Mouse (Mus musculus) layer of hippocampus, adult 18-20 months (tissue): ENCODE results near the gene Wdr82. TPM values are rescaled to one million over a fixed set of nuclear protein-coding genes. Genes with fewer than 3 reads are reported as not detected.

Source experiments
- DNase-seq, 2 experiments: peaks; one replicate each; pipeline ENCODE4 v3.0.0; 2022; ENCODE audit warnings: low spot score in 2 of 2
- total RNA-seq, 2 experiments: library from RNA; stranded (reverse); gene quantifications; 2 replicates each; pipeline ENCODE4 v1.2.3; 2021

Gene Wdr82
- total RNA-seq, 2 experiments from 2014 or later = 130 to 137 TPM

DNA sequence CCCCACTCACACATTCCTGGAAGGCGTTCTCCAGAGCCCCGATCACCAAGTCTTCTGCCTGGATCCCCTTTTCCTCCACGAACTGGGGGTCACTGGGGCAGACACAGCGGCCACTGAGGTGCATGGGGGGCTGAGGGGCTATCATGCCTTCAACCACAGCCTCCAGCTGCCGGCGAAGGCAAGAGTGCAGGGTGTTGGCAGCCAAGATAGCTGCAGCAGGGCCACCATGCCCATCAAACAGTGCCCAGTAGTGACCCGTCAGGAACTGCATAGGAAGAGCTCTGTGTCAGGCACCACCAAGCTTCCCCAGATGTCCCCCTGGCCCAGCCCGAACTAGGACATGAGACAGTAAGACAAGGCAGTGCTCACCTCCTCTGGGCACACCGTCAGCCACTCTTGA lies 27.0 kb downstream of the Wdr82 start:
- no peak for DNase-seq

DNA sequence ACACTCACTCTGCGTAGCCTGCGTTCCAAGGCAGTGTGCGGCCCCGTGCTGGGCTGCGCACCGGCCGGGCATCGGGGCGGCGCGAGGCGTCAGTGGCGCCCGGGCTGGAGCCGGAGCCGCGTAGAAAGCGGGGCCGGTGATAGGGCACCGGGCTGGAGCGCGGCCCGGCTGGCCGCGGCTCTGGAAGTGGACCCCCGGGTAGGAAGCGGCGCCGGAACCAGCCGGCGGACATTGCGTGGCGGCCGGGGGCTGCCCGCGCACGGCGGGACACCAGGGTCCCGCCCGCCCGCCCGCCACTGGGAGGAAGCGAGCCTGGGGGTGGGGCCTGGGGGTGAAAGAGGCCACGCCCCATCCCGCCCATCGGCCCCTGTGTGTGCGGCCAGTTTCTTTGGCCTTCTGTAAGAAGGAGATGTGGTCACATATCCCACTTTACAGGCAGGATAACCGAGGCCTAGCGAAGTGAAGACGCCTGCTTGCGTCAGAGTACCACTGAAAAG lies 28.3 kb downstream of the Wdr82 start:
- no peak for DNase-seq

DNA sequence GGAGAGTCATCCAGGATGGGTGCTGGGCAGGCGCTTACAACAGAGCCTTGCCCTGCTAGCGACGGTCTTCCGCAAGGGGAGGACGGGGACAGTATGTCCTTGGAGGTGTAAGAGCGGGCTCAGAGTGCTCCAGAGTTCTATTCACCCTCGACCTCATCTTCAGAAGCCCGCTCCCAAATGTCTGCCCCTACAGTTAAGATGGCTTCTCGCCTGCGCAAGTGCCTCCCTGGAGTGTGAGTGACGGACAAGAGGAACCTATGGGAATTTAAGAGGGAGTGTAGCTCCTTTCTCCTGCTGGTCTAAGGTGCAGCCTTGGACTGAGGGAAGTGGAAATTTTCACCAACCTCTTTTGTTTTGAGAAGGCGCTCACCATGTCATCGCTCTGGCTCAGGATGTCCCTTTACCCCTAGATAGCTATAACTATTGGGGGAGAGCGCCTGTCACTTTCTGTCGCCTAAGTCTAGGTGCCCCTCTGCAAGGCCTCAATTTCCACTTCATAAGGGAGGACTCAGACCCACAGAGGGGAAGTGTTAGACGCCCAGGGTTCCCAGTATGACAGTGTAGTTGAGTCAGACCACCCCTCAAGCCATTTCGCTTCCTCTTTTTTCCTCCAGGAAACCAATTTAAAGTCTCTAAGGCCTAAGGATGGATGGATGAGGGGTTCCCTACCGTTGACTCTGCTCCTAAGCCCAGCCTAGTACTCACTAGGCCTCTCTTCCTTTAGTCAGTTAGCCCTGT lies 29.0 kb downstream of the Wdr82 start, which contains the start of gene Ppm1m:
Ppm1m (minus strand) TSS at position 212 of the 738 bp plus-strand sequence.
- no peak for DNase-seq

GRCm38 (mm10) chr9:106201895-106202294 lies 31.2 kb downstream of the Wdr82 start:
- no peak for DNase-seq

DNA sequence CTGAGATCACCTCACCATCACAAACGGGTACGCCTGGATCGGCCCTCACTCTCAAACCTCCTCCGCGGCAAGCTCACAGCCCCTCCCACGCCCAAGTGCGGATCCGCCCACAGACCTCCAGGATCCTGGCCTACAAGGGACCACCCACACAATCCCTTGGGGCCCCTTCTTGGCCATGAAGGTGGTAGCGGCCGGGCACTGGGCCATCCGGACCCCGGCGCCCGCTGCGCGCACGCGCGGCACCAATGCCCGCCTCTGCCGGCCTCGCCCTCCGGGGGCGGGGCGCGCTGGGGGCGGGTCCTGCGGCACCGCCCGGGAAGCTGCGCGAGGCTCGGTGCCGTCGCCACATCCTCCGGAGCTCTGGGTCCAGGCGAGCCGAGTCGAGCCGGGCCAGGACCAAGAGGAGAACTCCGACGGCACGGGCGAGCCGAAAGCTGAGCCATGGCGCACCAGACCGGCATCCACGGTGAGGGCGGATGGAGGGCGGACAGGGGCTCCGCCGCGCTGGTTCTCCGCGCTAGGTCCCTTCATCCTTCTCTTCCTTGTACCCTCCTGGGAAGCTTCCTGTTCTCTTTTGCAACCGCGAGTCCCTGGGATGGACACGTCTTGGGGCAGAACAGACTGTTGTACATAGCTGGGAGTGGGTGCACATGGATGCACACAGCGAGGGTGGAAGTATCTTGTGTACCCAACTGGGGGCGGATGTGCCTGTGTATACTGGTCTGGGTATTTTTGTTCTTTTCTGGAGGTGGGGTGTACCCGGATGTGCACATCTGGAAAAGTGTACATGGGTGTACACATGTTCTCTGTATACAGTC lies 32.3 kb downstream of the Wdr82 start, which contains the start of gene Twf2:
Twf2 (plus strand) TSS at position 290 of the 818 bp plus-strand sequence.
- peak; percentile 89 to 91 for DNase-seq

- DNase-seq = no peak
Observed at GRCm38 (mm10) chr9:106203990-106204851, 33.5 kb downstream of the Wdr82 start.

GRCm38 (mm10) chr9:106205713-106206290 lies 35.1 kb downstream of the Wdr82 start:
- no peak for DNase-seq

GRCm38 (mm10) chr9:106206515-106206914 lies 35.8 kb downstream of the Wdr82 start:
- DNase-seq = no peak

DNA sequence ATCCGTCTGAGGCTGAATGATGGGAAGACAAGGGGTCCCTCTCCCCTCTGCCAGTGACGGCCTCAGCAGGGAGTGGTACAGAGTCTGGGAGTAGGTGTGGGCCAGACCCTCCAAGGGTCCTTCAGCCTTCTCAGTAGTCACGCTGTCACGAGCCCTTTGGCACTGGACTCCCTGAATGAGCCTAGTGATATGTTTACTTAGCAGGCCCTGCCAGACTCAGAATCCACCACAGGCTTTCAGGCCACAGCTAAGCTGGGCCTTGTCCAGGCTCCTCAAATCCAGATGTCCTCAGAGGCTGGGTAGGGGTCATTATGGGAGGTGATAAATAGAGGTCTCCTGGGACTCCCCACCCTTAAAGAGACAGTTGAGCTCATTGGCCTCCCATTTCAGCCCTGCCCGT lies 37.5 kb downstream of the Wdr82 start:
- DNase-seq = no peak

DNA sequence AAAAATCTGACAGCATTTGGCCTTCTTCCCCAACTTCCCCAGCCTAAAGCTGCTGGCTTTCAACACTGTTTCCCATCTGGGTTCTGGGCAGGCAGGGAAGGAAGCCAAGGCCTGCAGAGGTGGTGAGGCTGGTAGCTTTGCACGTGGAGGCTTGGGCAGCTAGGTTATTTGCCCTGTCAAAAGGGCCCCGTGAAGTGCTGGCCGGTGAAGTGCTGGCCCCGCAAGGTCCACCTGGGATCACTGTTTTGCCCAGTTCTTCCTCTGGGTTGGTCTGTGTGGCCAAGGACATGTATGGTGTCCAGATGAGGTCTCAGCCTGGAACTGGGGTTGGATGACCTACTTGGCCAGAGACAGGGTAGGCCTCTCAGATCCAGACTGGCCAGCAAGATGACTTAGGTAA lies 39.2 kb downstream of the Wdr82 start:
- DNase-seq = no peak

DNA sequence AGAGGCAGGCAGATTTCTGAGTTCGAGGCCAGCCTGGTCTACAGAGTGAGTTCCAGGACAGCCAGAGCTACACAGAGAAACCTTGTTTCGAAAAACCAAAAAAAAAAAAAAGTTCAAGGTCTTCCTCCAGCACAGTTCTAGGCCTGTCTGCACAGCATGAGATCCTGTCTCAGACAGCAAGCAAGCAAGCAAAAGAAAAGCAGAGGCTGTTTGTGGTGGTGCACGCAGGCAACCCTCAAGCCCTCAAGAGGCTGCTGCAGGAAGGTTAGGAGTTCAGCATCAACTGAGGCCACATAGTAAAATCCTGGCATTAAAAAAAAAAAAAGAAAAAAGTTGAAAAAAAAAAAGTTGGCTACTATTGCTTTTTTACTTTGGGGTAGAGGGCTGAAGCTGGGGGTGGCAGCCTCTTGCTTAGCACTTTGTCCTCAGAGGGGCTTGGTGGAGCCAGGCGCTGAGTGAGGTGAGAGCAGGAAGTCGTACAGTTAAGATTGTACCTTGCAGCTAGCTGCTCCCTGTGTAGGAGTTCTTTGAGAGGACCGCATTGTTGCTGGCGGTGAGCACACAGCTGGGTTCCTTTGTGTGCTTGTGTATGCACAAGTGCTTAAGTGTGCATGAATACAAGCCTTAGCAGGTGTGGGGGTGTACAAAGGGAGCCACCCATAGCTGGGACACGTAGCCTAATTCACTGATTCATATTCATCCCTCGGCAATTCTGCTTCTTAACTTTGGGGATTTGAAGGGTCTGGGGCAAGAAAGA lies 40.3 kb downstream of the Wdr82 start:
- no peak for DNase-seq

DNA sequence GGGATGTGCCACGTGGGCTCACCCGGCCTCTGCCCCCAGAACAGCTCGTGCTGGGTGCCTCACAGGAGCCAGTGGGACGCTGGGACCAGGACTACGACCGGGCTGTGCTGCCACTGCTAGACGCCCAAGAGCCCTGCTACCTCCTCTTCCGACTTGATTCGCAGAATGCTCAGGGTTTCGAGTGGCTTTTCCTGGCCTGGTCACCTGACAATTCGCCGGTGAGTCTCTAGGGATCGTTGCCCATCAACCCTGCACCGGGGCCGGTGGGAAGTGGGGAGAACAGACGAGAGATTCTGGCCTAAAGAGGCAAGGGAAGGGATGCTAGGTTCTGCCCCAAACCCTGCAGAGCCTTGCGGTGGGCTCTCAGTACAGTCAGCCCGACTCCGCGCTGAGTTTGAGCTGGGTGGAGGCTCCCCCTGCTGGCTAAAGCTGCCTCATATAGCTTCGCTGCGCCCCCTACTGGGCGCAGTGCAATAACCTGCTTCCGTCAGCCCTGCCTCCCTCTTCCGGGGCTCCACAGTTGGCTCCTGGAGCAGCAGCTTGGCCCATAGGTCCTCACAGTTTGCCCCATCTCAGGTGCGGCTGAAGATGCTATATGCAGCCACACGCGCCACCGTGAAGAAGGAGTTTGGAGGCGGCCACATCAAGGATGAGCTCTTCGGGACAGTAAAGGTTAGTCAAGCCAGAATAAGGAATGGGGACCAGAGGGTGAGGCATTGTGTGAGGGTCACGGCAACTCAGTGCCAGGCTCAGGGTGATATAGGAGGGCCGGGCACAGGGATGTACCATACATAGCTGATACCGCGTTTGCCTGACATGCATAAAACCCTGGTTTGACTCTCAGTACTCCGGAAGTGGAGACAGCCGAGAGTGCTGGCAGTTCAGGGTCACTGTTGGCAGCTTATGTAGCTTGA lies 41.2 kb downstream of the Wdr82 start:
- peak; percentile 69 to 91 for DNase-seq

- no peak for DNase-seq
Observed at GRCm38 (mm10) chr9:106212594-106212981, 41.9 kb downstream of the Wdr82 start.

GRCm38 (mm10) chr9:106215341-106216125 lies 44.8 kb downstream of the Wdr82 start:
- DNase-seq = no peak

DNA sequence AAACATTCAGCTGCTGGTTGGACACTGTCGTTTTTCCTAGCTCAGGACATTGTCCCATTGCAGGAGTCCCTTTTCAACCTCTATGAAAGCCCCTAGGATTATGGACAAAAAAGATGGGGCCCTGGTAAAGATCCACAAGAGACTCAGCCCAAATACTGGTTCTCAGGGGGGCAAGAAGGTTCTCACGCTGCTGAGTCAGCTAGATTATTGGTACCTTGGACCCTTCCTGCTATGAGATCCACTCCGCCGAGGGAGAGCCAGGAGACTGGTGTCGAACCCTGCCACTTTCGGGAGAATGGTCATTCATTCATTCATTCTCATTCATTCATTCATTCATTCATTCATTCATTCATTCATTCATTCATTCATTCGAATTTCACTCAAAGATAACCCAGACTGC lies 46.2 kb downstream of the Wdr82 start:
- no peak for DNase-seq

GRCm38 (mm10) chr9:106220894-106221523 lies 50.3 kb downstream of the Wdr82 start:
- DNase-seq = no peak

DNA sequence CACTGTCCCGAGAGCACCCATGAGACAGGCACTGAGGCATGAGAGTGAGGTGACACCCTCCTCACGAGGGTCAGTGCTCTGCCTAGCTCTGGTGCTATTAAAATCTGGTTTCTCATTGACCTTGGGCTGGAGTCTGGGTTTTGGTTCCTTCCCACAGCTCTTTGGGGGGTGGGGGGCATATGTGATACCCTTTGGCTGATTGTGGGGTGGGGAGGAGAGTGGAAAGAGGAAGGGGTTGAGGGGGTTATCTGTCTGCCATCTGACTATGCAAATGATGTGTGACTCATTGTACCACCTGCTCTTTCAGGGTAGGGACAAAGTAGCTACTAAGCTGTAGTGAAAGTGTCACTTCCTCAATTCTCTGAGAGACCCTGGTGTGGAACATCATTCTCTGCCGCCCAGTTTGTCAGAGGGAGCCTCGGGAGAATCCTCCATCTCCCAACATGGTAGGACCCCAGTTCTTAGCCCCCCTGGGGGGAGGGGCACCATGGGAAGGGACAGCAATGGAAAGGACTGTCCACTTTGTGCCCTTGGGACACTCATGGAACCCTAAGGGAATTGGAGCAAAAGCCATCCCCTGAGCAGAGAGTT lies 51.6 kb downstream of the Wdr82 start, which contains the start of gene Tlr9:
Tlr9 (plus strand) TSS at position 338 of the 591 bp plus-strand sequence.
- no peak for DNase-seq
